Mouse (Mus musculus): ENCODE results near the gene Rorb.

Rorb gene

DNA sequence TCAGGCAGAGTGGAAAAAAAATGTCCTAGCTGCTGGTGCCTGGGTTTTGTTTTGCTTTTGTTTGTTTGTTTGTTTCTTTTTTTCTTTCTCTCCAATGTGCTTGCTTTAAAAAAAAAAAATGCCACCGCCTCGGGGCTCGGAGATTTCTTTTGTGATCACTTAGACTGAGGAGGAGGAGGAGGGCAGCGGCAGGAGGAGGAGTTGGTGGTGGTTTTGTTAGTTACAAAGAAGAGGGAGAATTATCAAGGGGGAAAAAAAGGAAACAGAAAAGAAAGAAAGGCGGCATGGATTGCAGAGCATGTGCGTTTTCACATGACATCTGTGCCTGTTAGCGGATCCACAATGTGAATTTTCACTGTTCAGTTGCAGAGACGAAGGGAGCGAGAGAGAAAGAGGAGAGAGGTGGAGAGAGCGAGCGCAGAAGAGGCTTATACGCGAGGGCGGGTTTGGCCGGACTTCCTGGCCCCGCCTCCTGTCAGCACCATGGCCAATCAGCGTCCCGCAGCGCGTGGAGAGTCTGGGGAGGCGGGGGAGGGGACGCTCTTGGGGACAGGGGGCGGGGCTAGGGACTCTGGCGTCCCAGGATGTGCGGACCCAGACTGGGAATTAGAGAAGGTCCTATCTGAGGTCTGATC lies at the start of gene Rorb:
Gene Rorb (minus strand): TSS at position 404 of the 635 bp plus-strand sequence.
- DNase-seq: peak; percentile 76

DNA sequence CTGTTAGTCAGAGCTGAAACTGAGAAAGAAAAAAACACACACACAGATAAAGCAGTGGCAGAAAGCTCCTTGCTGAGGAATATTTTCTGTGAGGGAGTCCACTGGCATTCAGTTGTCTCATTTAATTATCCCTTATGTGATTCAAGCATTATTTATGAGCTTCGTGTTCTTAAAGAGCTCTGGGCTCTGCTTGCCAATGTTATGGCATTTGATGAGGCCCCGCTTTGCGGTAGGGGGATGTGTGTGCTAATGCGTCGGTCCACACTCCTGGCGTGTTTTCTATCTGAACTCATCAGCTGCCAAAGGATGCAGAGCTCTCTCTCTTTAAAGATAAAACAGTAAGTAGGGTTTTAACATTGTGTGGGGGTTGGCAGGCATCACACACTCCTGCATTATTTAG lies 37.9 kb upstream of the Rorb start:
- no peak for DNase-seq

DNA sequence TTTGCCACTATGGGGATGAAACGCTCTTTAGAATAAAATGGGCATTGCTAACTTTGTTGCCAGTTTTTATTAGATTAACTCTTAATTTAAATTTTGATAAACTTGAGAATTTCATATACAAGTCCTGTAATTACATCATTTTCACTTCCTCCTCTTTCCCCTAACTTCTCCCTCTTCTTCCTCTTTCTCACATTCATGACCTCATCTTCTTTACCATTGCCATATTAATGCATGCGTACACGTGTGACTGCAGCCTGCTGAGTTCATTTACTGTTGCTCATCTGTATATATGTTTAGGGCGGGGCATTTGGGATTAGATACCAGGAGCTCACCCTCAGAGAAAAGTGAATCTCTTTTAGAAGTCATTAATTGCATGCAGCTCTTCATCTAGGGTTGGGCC lies 33.5 kb upstream of the Rorb start:
- DNase-seq: no peak

DNA sequence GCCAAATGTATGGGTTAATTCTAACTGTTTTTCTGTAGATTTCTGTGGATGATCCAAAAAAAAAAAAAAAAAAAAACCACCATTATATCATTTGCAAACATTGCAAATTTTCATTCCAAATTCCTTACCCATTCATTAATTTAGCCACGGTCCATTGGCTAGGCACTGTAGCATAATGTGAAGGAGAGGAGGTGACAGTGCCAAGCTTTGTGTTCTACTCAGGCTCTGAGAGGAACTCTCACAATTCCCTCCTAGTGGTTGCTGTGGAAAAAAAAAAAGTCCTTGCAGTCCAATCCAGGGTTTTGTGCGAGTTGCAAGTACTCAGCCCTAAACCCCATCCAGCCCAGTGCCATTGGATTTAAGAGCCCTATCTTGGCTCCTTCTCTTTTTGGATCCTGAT lies 25.9 kb upstream of the Rorb start:
- DNase-seq: no peak

DNA sequence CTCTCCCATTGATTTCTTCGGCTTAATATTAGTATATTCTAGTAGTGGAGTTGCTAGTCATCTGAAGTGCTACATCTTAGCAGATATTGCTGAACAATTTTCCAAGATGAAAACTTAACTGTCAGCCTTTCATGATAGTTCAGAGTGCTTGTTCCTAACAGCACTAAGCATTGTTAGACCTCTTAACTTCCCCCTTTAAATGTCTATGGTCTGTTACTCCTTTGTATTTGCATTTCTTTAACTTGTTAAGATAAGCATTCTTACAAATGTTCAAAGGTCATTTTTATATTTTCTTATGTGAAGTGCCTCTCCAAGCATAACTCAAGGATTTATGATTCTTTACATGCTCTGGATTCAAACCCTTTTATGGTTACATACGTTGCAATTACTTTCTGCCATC lies 24.8 kb upstream of the Rorb start:
- DNase-seq: no peak

DNA sequence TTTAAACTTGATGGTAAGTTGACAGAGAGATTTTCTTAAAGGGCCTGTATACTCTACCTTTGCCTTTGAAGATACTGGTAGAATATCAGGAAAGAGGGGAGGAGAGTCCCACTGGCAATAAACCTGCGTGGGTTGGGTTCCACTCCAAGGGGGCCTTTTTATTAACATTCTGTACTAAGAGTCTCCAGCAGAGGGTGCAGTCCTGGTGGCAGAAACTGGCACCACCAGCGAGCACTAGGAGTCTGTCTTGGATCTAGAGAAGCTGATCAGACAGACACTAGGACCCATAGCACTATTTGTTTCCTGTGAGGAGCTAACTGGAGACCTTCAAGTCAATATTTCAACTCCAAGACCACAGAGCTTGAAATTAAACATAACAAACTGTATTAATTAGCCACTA lies 11.3 kb upstream of the Rorb start:
- DNase-seq: no peak

DNA sequence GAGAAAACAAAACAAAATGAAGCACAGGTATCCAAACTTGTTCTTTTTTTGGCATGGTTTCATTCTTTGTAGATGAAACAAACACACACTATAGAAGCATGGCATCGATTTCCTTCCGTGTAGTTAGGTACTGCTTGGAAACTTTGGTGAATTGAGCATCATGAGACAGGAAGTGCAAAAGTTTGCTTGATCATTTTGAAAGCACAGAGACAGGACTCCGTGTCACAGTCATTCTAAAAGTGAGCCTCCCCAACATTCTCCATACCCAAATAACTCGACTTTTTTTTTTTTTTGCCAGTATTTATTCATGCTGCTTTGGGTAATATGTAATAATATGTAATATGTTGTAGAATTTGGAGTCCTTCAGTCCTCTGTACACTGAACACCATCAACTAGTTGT lies 1.2 kb upstream of the Rorb start:
- DNase-seq: no peak

DNA sequence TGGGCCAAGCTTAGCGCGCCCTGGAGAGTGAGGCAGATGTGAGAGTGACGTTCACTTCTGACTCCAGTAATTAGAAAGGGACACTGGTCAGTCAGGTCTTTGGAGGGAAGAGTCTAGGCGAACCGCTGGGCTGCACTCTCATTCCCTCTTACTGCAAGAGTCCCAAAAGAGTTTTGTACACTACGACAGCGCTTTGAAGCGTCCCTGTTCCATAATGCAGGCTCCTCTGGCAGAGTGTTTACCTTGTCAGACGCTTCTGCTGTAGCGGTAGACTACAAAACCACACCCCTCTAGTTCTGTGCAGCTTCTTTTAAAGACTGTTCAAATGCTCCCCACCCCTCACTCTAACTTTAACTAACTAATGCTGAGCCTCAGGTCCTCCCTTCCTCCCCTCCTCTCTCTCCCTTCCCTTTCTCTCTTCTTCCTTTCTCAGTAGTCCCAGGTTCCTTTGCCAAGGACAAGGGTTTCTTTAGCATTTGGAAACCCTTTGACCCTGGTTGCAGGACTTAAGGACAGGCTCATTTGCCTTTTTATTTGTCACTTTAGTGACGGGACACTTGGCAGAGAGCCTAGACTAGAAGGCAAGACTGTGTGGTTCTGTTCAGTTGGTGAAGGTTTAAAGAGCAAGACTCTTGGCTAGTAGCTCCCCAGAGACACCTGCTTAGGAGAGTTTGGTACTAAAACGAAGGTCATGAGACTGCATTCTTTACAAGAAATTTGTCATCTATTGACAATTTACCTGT lies 603 bp upstream of the Rorb start:
- DNase-seq: no peak

DNA sequence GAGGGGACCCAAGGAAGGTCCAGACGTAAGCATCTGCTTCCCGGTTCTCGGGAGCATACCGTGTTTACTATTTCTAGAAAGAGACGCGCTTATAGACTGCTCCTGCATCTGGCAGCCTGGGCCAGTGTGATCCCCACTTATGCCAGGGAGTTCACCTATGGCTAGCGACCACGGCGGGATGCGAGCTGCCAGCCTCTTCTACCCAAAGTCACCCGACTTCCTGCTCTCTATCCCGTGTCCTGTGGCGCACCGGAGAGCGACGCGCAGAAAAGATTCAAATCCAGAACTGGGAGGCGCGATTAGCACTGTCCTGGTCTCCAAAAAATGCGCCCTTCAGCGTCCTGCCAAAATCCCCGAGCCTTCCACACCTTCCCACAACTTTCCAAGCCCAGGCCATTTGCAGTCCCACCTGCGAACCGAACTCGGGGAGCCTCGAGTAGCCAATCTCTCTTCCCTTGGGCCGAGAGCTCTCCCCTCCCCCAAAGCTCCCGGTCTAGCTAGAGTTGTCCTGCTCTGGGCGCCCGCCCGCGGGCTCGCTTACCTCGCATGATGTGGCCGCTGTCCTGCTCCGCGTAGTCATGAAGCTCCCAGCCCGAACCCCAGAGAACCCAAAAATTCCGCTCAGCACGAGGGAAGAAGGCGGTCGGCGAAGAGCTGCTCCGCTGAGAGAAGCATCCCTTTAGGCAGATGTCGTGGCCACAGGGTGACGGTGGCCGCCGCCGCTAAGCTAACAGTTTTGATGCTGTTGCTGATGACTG lies 806 bp downstream of the Rorb start:
- peak; percentile 8 for DNase-seq

DNA sequence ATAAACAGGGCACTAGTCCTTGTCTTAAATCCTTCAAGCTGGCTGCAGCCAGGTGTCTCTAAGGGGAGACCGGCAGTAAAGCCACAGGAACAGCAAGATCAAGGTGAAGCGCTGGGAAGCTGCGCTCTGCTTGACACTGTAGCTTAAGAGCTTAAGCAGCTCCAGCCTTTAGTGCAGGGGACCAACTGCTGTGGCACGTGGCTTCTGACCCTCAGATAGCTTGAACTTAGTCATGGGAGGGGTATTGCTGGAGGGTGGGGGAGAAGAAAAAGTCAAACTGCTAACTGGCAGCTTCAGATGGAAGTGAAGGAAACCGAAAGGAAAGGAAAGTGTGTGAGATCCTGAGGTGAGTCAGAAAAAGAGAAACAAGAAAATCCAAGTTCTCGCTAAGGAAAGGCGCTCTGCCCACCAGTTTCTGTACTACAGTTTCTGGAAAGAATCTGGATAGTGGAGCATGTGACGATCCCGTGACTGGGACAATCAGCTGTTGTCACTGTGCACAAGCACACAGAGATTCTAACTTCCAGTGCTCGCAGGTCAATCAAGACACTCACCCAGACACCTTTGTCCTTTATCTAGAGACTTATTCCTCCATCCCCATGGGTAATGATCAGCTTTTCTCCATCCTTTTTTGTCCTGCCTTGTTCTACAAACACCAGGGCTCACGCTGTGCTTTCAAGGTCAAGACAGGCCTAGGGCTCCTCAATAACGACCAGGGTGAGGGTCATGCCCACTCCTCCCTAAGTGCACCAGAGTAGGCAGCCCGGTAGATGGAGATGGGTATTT lies 2.2 kb downstream of the Rorb start:
- no peak for DNase-seq

DNA sequence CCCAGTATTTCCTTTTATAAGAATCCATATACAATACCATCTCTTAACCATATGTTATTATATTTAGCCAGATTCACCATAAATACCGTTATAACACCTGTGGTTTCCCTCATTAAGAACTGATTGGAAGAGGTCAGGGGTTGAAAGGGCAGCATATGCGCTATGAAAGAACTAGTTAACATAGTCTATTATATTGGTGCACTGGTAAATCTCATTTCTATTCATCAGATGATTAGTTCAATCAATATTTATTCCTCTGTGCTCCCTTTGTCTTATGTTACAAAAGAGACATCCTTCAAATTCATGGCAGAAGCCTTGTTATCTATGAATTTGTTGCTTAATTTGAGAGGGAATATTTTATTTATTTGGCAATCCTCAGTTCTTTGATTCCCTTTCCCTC lies 6.4 kb downstream of the Rorb start:
- no peak for DNase-seq

DNA sequence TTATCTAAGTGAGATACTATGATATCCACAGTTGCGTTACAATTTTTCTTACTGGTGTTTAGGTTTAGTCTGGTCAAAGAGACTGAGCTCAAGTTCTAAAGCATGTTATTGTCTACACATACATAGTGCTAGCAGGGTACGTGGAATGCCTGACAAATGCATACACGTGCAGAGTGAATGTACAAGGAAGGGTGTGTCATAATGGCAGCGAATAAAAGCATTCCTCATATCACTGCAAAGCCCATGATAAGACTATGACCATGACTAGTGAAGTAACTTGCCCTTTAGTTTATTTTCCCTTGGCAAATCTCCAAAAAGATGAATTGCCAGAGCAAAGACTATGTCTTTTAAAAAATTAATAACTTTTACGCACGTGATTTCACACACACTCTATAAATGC lies 13.8 kb downstream of the Rorb start:
- DNase-seq: no peak

DNA sequence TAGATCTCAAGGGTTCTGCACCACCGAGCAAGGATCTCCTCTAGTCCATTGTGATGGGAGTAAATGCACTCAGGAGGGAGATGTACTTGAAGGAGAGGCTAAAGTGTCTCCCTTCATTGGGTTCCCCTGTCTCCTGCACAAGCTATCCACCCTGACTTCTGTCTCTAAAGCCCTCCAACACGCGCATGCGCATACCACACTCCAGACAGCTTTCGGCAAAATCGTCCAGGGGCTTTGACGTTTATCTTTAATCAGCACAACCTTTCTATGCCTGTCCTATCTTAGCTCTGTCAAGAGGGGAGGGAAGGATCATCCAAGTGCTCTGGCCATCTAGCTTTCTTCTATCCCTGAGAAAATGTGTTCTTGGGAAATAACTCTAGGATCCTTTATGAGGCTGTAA lies 21.6 kb downstream of the Rorb start:
- DNase-seq: no peak

DNA sequence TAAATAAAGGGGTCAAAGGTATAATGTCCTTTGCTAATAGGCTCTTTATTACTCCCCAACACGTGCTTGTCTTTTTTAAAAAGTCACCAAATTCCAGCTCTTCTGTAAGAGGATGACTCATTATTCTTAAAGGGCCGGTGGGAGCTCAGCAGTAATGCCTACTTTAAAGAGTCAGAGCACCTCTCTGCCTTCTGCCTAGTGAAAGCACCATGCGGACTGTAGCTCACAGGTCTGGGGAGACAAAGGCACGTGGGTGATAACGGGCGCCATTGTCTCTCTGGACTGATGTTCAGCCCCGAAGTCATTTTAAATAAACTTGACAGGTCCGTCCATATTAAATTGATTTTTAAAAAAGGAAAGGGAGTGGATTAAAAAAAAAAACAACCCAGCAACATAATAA lies 33.1 kb downstream of the Rorb start:
- DNase-seq: no peak

DNA sequence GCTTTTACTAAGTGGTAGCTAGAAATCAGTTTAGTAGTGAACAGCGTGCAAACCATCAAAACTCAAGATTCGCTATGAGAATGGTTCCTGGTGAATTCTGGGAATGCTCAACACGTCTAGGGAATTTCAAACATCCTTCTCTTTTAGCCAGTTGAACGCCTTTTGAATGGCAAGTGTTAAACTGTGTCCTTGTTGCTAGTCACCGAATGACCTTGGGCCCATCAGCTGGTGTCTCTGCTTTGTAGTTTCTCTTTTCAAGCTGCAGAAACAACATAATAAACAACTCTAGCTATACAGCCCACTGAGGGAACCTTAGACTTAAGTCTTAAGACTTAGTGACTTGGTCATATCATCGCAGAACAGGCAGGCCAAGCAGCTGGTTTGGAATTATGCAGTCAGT lies 36.2 kb downstream of the Rorb start:
- DNase-seq: no peak

DNA sequence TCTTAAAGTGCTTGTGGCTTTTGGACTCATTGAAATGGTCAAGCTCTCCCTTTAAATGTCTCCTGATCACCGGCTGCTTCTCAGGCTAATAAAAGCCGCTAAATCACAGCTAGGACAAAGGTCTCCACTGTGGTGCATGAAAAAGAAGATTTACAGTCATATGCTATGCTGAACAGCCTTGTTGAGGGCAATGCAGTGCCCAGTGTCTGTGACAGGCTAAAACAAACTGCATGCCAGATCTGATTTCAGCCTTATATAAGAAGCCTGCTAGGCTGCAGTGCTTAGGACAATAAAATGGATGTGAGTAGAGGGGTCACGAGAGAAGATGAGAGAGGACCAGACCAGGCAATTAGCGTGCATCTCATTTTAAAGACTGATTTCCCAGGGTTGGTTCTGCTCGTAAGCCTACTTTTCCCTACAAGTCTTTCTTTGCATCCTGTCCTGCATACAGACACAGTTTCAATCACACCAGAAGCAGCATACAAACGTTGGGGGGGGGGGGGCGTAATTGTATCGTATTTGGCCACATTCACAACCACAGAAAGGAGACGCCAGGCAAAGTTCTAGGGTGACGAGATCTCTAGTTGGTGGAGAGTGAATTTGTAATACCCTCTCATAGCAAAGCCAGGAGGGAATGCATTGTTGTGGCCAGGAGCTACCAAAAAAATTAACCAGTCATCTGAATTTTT lies 52.1 kb downstream of the Rorb start:
- no peak for DNase-seq

DNA sequence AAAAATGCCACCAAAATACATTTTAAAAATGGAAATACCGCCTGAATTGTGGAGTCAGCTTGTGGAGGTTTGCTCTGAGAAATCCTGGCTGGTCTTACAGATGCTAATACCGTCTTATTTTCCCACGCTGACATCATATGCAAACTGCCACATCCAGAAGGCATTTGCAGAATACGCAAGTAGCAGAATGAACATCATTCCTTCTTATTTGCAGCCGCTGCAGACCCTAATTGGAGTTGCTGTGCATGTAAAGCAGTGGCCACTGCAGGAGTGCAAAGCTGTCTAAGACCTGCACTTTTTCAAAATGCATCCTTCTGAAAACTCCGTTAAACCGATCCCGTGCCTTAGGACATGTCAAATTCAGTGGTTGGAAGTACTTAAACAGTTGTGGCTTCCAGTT lies 52.8 kb downstream of the Rorb start:
- no peak for DNase-seq

DNA sequence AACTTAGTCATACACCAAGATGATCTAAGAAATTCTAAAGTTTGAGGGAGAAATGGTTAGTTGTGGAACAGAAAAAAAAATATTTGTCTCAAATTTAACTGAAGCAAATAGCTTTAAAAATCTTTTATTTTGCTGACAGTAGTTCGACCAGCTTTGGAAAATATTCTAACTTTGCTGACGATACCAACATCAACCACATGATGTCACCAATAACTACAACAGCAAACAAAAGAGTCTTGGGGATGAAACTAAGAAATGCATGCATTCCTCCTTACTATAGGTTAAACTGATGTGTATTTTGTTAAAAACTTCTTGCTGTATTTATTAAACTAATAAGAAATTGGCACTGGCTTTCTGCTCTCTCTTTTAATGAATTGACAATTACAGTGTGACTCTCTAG lies 67.9 kb downstream of the Rorb start:
- no peak for DNase-seq

DNA sequence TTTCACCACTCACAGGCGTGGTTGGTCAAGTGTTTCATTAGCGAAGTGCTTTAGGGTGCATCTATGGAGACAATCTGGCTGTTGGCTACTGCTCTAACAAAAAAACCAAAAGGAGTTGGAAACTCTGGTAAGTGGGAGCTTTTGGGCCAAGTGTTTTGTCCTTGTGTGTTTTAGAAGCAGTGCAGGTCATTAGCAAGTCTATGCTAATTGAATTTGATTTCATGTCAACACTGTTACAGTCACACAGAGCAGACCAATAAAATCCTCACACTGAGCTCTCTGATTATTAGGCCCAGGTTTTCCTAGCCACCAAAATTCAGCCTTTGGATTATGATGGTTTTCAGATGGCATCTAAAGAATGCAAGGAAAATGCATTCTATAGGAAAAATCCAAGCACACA lies 70.2 kb downstream of the Rorb start:
- DNase-seq: no peak

DNA sequence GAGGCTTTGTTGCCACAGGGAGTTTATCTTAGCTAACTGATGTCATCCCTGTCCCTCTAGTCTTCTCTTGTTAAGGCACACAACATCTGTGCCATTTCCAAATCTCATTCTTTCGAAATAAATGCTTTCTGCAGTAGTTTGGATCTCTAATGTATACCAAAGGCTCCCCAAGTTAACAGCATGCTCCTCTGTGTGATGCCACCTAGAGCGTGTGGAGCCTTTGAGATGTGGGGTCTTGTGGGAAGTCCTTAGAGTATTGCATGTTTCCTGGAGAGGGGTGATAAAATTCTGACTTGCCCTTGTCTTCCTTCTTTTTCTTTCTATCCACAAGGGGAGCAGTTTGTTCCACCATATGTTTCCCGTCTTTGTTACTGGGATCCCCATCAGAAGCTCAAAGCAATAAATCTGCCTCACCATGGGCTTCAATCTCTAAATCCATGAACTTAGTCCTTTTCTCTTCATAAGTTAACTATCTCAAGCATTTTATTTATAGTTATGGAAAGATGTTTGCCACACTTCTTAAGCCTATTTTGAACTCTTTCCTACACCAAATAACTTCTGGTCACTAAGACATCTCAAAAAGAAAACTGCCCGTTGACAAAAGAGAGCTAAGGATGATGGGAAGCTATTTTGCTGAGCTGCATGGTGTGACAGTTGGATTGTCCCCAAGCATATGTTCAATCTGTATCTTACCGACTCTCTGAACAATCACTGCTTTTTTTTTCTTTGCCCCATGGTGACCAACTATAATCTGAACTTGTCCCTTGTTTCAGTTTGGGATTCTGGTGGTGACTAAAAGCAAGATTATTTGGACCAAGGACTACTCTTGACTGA lies 76.3 kb downstream of the Rorb start:
- DNase-seq: no peak

DNA sequence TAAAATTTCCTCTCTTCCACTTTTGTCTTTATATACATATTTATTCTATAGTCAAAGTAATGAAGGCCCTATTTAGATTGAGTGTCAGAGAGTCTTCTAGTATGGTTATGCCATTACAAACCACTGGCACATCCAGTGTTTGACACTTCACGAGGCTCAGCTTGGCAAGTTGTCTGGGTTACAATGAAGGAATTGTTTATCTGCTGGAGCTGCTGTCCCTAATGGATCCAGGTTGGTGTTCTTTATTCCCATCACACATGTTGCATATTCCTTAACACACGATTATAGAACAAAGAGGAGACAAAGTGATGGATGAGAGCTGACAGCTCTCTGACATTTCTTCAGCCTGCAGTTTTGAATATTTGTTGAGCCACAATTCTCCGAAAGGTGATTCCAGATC lies 77.0 kb downstream of the Rorb start:
- no peak for DNase-seq

DNA sequence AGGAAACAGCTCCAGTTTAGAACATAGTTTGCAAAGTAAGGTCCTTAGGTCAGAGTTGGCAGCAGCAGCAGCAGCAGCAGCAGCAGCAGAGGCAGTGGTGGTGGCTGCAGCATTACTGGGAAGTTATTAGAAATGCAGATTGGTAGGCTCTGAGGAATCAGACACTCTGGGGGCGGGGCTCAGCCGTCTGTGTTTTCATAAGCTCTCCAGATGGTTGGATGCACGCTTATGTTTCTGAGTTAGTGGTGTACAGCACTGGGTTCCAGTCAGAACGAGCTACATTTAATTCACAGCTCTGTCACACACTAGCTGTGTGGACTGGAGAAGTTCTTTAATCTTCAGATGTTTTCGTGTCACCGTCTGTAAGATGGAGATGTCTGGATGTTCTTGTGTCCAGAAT lies 105.9 kb downstream of the Rorb start:
- no peak for DNase-seq

All from lung, postnatal 36 days (tissue).